Mouse (Mus musculus): Measurements from ENCODE around the gene Crp.

DNA sequence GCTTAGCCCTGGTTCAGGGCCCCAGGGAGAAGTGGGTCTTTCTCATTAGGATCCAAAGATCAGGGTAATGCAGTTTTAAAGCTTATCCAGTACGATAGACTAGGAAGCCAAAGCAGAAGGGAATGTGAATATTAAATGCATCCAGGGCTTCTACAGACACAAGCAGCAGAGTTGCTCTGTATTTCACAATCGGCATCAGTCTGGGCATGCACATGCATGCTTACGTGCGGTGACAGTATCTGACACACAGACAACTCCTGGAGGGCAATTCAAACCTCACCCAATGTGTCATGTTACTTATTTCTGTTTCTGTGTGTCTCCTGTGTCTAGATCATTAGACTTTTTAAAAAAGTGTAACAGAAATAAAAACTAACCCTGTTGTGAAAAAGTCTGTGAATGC is 17.1 kb upstream of the Crp start:
- TF ChIP-seq CTCF (IDR thresholded peaks at IDR 0.05; ENCODE audit: borderline replicate concordance, insufficient read depth, low read length) (no peak), POLR2A (IDR thresholded peaks at IDR 0.05; ENCODE audit: low read depth, low read length) (no peak)

Measured in embryonic fibroblast, embryonic 13.5 days (primary cell).